Mouse (Mus musculus): Measurements from ENCODE around the gene Fxyd1.

Gene Fxyd1

DNA sequence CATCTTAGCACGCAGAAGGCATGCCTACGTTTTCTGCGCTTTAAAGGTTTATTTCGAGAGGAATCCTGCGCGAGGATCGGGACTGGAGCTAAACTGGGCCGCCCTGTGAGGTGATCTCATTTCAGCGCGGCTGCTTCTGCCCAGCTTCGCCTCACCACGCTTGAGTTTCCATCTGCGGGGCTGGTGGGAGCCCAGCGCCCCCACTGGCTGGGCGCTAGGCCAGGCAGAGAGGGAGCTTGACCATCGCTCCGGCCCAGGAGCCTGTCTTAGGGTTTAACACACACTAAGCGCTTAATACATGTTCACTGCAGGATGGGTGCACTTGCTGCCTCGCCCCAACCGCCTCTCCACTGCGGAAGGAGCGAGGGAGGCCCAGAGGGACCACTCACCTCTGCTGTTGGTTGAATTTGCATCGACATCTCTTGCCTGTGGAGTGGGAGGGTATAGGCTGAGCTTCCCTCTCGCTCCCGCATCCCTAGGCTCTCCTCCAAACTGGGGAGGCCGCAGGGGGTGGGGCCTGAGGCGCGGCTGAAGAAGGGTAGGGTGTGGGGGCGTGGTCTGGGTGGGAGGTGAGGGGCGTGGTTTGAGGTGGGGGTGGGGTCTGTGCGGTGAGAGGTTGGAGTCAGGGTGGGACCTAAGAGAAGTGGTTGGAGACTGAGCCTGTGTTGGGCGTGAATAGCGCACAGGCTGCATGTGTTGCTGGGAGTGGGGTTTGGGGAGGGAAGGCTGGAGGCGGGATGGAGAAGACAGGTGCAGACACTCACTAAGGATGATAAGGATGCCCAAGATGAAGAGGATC is 4.2 kb downstream of the Fxyd1 start:
- peak in 1 of 2 experiments; percentile 42 for DNase-seq (ENCODE audit: low spot score in 2 of 2)

DNA sequence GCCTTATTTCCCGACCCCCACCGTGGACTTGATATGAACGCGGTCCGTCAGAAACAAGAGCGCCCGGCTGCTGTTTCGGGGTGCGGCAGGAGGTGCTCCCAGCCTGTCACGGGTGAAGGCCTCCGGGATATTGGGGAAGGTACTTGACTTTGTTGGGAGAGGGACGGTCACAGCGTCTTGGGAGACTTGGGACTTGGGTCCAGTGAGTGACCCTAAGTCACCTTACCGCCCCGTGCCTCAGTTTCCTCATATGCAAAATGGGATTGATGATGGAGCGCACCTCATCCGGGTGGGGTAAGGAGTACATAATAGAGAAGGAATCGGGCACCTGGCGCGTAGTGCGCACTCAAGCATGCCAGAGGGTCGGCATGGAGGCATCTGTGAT is 4.8 kb downstream of the Fxyd1 start:
- DNase-seq (ENCODE audit: low spot score in 2 of 2): no peak

DNA sequence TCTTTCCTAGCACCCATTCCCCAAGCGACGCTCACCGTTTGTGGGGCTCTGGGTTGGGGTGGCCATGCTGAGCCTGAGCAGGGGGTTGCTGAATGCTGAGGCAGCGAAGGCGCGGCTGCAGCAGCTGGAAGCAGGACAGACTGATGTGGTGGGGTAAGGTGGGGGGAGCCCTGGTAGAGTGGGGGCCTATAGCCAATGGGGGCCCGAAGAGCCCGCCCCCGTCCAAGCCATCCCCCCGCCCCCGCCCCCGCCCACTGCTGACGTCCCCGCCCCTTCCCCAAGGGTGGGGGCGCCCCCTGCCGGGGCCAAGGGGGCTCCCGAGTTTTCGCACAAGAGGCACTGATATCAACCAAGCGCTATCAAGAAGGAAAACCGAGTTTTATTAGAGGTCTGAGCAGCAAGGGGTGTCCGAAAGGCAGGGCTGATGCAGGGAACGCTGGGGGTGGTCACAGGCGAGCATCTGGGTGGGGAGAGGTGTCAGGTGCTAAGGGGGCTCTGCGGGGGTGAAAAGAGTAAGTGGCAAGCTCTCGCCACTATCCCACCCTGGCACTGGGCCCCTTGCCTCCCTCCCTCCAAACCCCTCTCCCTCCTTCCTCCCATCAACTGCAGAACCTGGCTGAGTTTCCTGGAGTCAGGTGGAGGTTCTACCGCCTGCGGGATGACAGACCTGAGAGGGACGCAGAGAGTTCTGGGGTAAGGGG is 5.5 kb downstream of the Fxyd1 start, which contains the start of gene Fxyd7:
TSS of gene Fxyd7 (minus strand) at position 147 of the 701 bp plus-strand sequence.
- no peak for DNase-seq (ENCODE audit: low spot score in 2 of 2)

DNA sequence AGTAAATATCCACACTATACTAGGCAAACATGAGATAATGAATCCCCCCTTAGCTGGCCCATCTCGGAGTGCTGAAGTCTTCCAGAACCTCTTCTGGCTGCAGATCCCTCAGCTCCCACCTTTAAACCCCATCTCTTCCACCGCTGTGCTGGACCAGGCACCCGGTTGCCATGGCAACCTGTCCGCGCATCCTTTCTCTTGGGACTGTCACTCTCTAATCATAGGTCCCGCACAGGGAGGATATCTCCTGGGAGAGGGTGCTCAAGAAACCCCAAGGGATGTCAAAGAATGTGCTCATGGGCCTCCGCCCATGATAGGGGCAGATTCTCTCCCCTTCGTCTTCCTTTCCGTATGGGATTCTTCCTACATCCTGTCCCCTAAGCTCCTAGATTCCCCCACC is 6.1 kb downstream of the Fxyd1 start:
- DNase-seq (ENCODE audit: low spot score in 2 of 2): no peak

DNA sequence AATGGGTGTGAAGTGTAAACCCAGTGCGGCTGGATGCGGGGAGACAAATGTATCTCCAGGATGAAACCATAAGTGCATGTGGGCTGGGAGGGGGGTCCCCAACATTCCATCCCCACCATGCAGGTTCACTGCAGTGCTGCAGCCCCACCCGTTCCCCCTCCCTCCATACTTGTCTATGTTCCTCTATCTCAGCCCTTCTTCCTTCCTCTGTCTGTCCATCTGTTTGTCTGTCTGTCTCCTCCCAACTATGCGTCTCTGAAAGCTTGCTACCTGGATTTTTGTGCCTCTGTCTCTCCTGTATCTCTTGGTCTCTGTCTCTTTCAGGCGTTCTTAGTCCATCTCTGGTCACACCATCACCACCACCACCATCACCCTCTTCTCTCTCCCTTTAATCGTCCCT is 6.5 kb downstream of the Fxyd1 start:
- no peak for DNase-seq (ENCODE audit: low spot score in 2 of 2)

DNA sequence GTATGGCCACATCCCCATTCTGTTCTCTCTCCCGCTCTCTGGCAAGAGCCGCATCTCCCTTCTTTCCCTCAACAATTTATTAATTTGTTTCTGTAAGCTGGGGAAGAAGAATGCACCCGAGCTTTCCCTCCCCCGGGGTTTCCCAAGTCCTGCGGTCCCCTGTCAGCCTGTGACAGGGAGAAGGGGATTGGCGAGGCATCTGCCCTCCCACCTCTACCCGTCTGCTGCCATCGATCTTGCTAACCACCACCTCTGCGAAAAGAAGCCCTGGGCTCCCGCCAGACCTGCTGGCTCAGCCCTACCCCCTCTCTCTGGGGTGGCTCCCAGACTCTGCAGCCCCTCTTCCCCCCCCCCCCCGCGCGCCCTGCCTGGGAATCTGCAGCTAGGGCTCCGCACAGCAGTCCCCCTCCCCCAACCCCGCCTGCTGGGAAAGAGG is 7.1 kb downstream of the Fxyd1 start:
- DNase-seq (ENCODE audit: low spot score in 2 of 2): no peak

DNA sequence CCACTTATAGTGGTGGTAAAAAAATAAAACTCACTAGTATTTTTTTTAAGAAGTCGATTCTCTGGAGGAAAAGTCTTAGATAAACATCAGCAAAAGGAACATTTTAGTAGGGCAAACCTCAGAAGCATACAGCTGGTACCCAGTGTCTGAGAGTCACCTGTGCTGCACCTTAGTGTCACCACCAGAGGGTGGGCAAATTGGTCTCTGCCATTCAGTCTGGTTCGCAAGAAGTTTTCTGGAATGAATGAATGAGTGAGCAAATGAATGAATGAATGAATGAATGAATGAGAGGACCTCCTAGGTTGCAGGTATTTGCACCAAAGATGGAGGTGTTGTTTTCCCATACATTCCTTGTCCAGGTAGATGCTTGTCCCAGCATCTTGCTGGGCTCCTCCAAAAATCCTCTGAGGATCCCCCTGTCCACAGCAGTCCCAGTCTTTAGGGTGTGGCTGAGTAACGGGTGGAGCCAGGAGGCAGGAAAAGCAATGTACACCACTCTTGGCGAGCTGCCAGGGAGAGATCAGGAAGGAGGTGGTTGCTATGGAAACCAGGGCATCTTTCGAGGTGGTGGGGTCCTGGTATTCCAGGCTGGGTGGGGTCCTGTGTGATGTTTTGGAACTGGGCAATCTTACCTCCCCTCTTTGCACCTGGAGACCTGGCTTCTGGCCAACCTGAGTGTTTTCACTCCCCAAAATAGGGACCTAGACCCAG is 7.7 kb downstream of the Fxyd1 start:
- DNase-seq (ENCODE audit: low spot score in 2 of 2): no peak

DNA sequence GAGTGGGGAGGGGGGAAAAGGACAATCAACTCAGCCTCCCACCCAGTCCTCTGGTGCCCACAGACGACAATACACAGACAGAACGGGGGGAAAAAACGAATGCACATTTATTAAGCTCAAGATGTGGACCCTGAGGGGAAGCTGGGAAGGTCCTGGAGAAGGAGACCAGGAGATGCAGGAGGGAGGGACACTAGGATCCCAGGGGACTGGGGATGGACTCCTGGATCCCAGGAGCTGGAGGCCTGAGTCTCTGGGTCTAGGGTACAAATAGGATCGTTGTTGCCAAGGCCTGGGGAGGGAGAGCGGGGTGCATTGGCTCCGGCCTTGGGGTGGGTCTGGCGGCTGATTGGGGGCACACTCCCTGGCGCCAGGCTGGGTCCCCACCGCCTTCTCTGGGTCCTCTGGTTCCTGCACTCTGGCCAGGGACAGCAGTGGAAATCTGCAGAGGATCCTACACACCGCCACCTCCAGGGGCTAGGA is 14.5 kb downstream of the Fxyd1 start, which contains the start of gene Fxyd5:
TSS of gene Fxyd5 (minus strand) at position 51 of the 480 bp plus-strand sequence.
- no peak for DNase-seq (ENCODE audit: low spot score in 2 of 2)

DNA sequence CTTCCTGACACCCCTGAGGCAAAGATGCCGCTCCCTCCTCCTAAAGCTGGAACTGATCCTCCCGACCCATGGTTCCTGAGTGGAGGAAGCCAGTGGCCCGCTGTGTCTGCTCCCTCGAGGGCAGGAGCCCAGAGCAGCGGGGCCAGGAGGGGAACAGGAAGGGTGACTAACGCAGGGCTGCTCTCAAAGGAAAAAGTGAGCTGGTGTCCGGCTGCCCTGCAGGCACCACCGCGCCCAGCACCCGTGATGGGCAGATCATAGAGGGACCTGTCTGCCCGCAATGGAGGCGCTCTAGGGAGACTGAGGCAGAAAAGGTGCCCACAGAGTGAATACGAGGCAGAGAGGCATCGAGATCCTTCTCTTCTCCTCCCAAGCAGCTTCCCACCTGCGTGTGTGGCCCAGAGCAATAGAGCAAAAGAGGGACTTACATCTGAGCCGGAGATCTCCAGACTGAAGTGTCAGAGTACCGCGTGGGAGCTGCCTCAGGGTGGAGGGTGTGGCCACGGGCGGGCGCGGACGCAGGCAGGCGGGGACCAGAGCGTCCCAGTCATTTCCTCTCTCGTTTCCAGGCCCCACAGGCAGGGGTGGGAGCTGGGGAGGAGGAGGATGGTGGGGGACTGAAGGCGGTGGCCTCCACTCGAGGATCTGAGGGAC is 15.2 kb downstream of the Fxyd1 start:
- DNase-seq (ENCODE audit: low spot score in 2 of 2): peak in 1 of 2 experiments; percentile 64

DNA sequence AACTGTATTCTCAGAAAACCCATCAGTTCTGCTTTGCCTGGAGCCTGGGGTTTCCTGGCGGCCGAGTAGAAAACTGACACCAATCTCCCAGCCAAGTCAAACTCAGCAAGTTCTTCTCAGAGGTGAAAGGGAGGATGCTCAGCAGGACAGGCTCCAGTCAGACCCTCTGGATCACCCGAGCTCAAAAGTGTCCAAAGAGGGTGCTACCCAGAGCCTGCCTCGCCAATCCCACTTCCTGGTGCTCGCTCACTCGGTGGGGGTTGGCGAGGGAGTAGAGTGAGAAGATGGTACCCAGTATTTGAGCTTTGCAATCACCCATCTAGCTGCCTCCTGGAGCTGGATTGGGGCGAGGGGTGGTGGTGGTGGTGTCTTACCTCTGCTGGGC is 16.0 kb downstream of the Fxyd1 start:
- no peak for DNase-seq (ENCODE audit: low spot score in 2 of 2)

DNA sequence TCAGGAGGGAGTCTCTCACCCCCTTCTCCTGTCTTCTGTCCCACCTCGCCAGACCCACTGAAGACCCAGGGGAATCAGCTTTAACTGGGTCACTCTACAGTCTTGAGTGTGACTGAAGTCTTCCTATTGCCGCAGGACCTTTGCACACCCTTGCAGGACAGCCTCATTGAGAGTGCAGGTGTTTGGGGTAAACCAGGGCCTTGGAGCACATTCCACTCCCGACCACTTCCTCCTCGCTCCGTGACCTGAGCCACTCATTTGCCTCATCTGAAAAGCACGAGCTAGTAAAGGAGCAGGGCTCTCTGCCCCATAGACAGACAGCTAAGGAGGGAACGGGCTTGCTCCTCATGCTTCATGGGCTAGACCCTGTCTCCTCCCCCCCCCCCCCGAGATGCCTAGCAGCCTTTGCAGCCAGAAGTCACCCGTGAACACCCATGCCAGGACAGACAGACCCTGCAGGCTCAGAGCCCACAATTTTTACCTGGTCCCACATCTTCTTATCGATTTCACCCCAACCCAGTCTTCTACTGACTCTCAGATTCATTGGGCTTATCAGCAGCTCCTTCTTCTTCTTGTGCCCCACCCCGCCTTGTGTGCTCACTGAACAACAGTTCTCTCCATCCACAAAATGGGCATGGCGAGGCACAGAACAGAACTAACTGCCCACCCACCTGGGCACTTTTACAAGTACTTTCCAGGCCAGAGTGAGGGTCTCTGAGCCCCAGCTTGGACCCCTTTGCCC is 16.5 kb downstream of the Fxyd1 start:
- DNase-seq (ENCODE audit: low spot score in 2 of 2): no peak

DNA sequence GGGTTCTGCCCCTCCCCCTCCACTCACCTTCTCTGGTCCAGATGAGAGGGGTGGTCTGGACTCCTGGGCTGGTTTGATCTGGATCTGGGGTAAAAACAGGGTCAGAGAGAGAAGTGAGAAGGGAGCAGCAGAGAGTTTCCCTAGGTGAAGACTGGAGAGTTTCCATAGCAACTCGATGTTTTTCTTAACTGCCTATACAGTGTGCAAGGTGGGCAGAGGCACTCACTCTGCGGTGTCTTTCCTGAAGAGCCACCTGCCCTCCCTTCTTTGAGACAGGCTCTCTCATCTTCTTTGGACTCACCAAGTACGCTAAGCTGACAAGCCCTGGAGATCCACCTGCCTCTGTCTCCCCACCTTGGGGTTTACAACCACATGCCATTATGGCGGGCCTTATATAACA is 18.0 kb downstream of the Fxyd1 start:
- no peak for DNase-seq (ENCODE audit: low spot score in 2 of 2)

DNA sequence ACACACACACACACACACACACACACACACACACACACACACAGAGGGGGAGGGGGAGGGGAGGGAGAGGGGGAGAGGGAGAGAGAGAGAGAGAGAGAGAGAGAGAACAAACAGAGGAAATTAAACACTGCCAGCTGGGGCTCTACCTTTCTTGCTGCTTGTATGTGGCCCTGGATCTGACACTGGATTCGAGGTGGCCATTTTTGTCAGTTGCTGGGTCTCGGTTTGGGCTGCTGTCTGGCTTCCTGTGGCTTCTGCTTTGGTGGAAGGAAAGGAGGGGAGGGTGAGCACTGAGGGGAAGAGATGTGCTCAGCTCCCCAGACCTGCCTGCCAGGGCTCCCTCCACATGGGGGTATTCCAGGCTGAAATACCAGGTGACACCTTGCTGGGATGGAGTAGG is 19.3 kb downstream of the Fxyd1 start:
- DNase-seq (ENCODE audit: low spot score in 2 of 2): no peak

DNA sequence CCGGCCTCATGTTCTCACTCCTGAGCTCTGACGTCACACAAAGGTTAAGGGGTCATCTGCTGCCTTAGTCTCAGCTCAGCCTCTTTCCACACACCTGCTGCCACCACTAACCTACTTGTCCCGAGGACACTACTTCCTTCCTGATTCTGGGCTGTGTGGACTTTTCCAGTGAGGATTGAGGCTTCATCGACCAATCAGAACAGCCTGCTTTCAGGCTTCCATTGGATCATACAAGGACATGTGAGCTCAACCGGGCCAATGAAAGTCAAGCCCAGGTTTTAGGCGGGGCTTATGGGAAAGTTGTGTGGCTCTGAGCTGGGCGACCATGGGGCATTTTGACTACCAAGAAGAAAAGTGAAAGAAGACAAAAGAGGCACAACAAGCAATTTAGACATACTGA is 20.1 kb downstream of the Fxyd1 start:
- no peak for DNase-seq (ENCODE audit: low spot score in 2 of 2)

DNA sequence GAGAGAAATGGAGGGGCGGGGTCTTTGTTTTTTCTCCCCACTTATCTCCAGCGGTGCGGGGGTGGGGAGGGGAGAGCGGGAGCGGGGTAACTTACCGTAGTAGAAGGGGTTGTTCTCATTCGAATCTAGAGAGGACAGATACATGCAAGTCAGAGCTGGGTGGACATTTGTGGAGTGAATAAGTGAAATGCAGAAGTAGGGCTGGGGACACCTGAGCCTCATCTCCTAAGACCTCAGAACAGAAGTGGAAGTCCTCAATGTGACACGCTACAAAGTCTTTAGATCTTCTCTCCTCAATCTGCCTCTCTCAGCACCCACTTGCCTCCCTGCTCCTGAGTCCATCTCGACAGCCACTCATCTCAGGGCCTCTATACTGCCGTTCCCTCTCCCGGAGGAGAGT is 21.7 kb downstream of the Fxyd1 start:
- no peak for DNase-seq (ENCODE audit: low spot score in 2 of 2)

DNA sequence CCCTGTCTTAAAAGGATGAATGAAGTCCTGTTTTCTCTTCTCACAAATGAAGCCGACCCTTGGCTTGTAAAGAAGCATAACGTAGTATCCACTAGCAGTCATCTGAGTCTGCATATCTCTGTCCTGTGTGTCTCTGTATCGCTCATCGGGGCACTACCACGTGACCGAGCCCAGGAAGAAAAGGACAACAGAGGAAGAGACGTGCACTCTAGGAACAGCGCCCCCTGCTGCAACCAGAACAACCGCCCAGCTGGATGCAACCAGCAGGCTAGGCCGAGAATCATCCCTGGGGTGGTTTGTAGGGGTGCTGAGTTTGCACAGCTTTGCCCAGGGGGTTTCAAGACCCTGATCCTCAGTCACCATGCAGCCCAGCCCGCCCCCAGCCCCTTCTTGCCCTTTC is 22.2 kb downstream of the Fxyd1 start:
- DNase-seq (ENCODE audit: low spot score in 2 of 2): peak in 1 of 2 experiments; percentile 75

DNA sequence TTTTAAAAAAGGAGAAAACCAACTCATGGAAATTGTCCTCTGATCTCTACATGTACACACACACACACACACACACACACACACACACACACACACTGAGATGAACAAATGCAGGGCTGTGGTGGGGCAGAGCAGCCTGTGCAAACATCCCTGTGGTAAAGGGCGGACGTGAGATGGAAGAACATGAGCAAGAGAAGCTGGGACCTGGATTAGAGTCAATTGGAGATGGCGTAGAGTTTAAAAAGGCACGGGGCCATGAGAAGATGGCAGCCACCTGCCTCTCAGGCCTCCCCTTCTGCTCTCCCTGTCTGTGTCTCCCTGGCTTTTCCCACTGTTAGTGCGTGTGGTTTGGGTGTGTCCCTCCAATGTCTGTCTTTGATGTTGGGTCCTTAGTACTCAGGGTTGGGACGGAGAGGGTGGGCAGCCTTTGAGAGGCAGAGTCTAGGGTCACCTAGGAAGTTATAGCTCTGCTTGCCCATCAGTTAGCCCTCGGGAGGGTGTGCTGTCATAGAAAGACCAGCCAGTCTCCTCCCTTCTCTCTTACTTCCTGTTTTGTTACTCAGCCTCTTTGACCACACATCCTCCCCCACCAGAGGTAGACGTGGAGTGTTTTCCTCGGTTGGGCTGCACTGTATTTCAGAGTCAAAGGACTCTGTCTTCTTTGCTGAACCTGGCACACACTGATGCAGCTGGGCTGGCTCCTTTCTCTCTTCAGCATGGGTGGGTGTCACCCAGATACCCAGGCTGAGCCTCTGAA is 23.4 kb downstream of the Fxyd1 start:
- peak in 1 of 2 experiments; percentile 57 for DNase-seq (ENCODE audit: low spot score in 2 of 2)

DNA sequence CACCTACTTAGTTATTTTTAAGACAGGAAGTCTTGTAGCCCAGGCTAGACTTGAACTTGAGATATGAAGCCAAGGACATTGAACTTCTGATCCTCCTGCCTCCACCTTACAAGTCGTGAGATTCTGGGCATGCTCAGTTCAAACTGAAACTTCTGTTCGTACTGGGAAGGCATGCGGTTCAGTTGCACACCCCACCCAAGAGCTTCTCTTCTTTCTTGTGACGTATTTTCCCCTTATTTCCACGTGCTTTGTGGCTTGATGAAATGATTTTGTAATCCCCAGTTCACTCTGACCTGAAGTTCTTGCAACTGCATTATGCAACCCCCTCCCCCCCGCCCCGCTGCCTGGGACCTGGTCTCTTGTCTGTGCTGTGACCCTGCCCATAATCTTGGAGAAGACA is 25.3 kb downstream of the Fxyd1 start:
- DNase-seq (ENCODE audit: low spot score in 2 of 2): no peak

DNA sequence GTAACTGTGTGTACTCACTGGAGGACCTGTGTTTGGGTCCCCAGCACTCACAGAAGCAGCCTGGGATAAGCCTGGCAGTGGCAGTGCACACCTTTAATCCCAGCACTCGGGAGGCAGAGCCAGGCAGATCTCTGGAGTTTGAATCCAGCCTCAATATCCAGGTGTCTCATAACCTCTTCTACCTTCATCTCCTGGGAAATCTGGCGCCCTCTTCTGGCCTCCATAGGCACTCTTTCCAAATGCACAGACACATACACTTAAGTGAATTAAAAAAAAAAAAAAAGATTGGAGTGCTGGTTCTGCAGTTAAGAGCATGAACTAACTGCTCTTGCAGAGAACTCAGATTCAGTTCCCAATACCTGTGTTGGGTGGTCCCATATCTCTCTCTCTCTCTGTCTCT is 26.3 kb downstream of the Fxyd1 start:
- peak in 1 of 2 experiments; percentile 41 for DNase-seq (ENCODE audit: low spot score in 2 of 2)

DNA sequence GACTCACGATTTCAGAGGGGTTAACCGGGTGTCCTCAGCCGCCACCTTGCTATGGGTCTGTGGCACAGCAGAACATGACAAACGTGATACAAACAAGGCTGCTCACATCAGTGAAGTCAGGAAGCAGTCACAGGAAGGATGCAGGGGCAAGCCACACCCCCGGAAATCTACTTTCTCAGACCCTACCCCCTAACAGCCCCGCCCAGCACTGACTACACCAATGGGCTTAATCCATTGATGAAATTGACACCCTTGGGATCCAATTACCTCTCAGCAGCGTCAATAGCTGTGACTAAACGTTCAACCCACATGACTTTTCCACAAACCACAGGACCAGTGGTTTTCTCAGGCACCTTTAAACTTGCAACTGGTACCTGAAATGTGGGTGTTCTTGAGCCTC is 28.4 kb downstream of the Fxyd1 start:
- DNase-seq (ENCODE audit: low spot score in 2 of 2): no peak
